Mouse (Mus musculus) liver, adult 2 months (tissue): ENCODE measurements at regions not wholly inside any gene's neighbourhood (a gene's known extent, or its start where the extent isn't known, plus 50 kb on each side); places are given as distances from the start of the nearest gene placed in this dataset.
A peak's percentile ranks its signal among the peaks of the same experiment; 100 is the strongest.

Source experiments
- DNase-seq: peaks from one replicate; pipeline ENCODE4 v3.0.0-alpha.2; 2011; ENCODE audit warnings: low read depth, low spot score; ENCODE audit errors: extremely low read depth
- H3K27ac ChIP-seq: fragments of 200-500 bp; replicated peaks from 2 replicates; pipeline ENCODE4 v1.5.1; 2012; ENCODE audit warnings: low read depth, mild to moderate bottlenecking, control low read depth, inconsistent platforms, low read length; ENCODE audit not compliant: insufficient read depth
- H3K27me3 ChIP-seq: fragments of 200-500 bp; 2 replicates; pipeline ENCODE4 v1.6.1; 2012; ENCODE audit warnings: mild to moderate bottlenecking, moderate library complexity, low read length, inconsistent platforms; ENCODE audit not compliant: control insufficient read depth, insufficient read depth
- H3K36me3 ChIP-seq: fragments of 200-500 bp; 2 replicates; pipeline ENCODE4 v1.6.1; 2012; ENCODE audit warnings: low read length, inconsistent platforms; ENCODE audit not compliant: control insufficient read depth, insufficient read depth
- H3K4me1 ChIP-seq: fragments of 200-500 bp; 2 replicates; pipeline ENCODE4 v1.6.1; 2011; ENCODE audit warnings: low read length; ENCODE audit not compliant: control insufficient read depth, insufficient read depth
- H3K4me3 ChIP-seq: fragments of 200-500 bp; 2 replicates; pipeline ENCODE4 v1.5.1; 2011; ENCODE audit warnings: low read depth, mild to moderate bottlenecking, control low read depth, low read length, moderate library complexity; ENCODE audit not compliant: insufficient read depth
- H3K79me2 ChIP-seq: fragments of 200-500 bp; 2 replicates; pipeline ENCODE4 v1.6.1; 2012; ENCODE audit warnings: inconsistent platforms, mild to moderate bottlenecking, low read length, moderate library complexity; ENCODE audit not compliant: control insufficient read depth, insufficient read depth
- H3K9ac ChIP-seq: fragments of 200-500 bp; 2 replicates; pipeline ENCODE4 v1.6.1; 2012; ENCODE audit warnings: low read depth, mild to moderate bottlenecking, control low read depth, inconsistent platforms, low read length
- CTCF ChIP-seq: fragments of 200-500 bp; IDR thresholded peaks from 2 replicates; pipeline ENCODE4 v1.5.1; 2011; ENCODE audit warnings: low read depth, low read length, control low read depth
- POLR2A ChIP-seq: fragments of 200-500 bp; IDR thresholded peaks from 2 replicates; pipeline ENCODE4 v1.6.1; 2011; ENCODE audit warnings: low read length, control low read depth; ENCODE audit not compliant: insufficient read depth; ENCODE audit errors: extremely low read depth
- WGBS: fragments of 180-500 bp; shearing (Covaris S2); methylation state at CpG from one replicate; pipeline ENCODE4 v1.1.7; 2018; 5-methylcytosine and 5-hydroxymethylcytosine counted together

- H3K27me3 ChIP-seq, result no peaks in the 10 kb centered on the region
- H3K36me3 ChIP-seq, result no peaks in the 10 kb centered on the region
- DNase-seq, result peak; percentile 48
- H3K4me1 ChIP-seq, result no peaks in the 10 kb centered on the region
- TF ChIP-seq CTCF, result no peak
- no peaks in the 10 kb centered on the region for H3K79me2 ChIP-seq
- no peak overlapping the region for H3K9ac ChIP-seq
- H3K4me3 ChIP-seq, result no peak overlapping the region
- 48% methylated on average over 2 of the region's 2 CpGs for WGBS
- no peak overlapping the region for H3K27ac ChIP-seq
Observed at GRCm38 (mm10) chr4:3049972-3050846, 116.9 kb upstream of the Vmn1r2 start.

DNA sequence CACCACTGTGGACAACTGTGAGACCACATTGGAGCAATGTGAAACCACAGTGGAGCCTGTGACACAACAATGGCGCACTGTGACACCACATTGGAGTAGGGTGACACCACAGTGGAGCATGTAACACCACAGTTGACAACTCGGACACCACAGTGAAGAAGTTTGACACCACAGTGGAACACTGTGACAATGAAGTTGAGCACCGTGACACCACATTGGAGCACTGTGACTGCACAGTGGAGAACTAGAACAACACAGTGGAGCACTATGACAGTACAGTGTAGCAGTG is 116.3 kb upstream of the Vmn1r2 start:
- no peak for TF ChIP-seq POLR2A
- no peak for TF ChIP-seq CTCF
- no peak overlapping the region for H3K4me3 ChIP-seq
- H3K36me3 ChIP-seq, result no peaks in the 10 kb centered on the region
- H3K9ac ChIP-seq, result no peak overlapping the region
- no peak overlapping the region for H3K27ac ChIP-seq
- no peaks in the 10 kb centered on the region for H3K4me1 ChIP-seq
- H3K27me3 ChIP-seq, result no peaks in the 10 kb centered on the region
- DNase-seq, result no peak
- no peaks in the 10 kb centered on the region for H3K79me2 ChIP-seq
- 74% methylated on average over 3 of the region's 3 CpGs for WGBS

GRCm38 (mm10) chr4:3051212-3051611 is 115.9 kb upstream of the Vmn1r2 start:
- H3K4me3 ChIP-seq, result no peak overlapping the region
- WGBS, result 63% methylated on average over 5 of the region's 5 CpGs
- no peaks in the 10 kb centered on the region for H3K4me1 ChIP-seq
- DNase-seq, result peak; percentile 2
- H3K27me3 ChIP-seq, result no peaks in the 10 kb centered on the region
- TF ChIP-seq POLR2A (no peak), CTCF (no peak)
- no peaks in the 10 kb centered on the region for H3K79me2 ChIP-seq
- H3K27ac ChIP-seq, result no peak overlapping the region
- no peak overlapping the region for H3K9ac ChIP-seq
- H3K36me3 ChIP-seq, result no peaks in the 10 kb centered on the region

DNA sequence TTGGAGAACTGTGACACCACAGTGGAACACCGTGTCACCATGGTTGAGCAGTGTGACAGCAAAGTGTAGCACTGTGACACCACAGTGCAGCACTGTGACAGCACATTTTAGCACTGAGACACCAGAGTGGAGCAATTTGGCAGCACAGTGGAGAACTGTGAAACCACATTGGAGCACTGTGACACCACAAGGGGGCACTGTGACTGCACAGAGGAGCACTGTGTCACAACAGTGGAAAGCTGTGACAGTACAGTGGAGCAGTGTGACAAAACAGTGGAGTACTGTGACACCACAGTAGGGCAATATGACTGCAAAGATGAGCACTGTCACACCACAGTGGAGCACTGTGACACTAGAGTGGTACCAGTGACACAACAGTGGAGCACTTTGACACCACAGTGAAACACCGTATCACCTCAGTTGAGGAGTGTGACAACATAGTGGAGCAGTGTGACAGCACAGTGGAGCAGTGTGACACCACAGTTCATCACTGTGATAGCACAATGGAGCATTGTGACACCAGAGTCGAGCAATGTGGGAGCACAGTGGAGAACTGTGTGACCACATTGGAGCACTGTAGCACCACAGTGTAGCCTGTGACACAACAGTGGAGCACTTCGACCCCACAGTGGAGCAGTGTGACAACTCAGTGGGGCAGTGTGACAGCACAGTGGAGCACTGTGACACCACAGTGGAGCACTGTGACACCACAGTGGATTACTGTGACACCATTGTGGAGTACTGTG is 114.6 kb upstream of the Vmn1r2 start:
- Histone ChIP-seq H3K36me3 (no peaks in the 10 kb centered on the region), H3K4me1 (no peaks in the 10 kb centered on the region), H3K79me2 (no peaks in the 10 kb centered on the region), H3K27ac (no peak overlapping the region), H3K4me3 (no peak overlapping the region), H3K27me3 (no peaks in the 10 kb centered on the region), H3K9ac (no peak overlapping the region)
- 75% methylated on average over 4 of the region's 4 CpGs for WGBS
- no peak for TF ChIP-seq POLR2A
- peak; percentile 79 for TF ChIP-seq CTCF
- peak; percentile 48 for DNase-seq

DNA sequence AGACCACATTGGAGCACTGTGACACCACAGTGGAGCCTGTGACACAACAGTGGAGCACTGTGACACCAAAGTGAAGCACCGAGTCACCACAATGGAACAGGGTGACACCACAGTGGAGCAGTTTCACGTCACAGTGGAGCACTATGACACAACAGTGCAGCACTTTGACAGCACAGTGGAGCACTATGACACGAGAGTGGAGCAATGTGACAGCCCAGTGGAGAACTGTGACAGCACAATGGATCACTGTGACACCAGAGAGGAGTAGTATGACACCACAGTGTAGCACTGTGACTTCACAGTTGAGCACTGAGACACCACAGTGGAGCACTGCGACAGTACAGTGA is 114.1 kb upstream of the Vmn1r2 start:
- TF ChIP-seq CTCF (no peak), POLR2A (no peak)
- H3K4me3 ChIP-seq, result no peak overlapping the region
- 54% methylated on average over 4 of the region's 4 CpGs for WGBS
- H3K27me3 ChIP-seq, result no peaks in the 10 kb centered on the region
- H3K36me3 ChIP-seq, result no peaks in the 10 kb centered on the region
- H3K4me1 ChIP-seq, result no peaks in the 10 kb centered on the region
- DNase-seq, result peak; percentile 9
- H3K79me2 ChIP-seq, result no peaks in the 10 kb centered on the region
- no peak overlapping the region for H3K27ac ChIP-seq
- no peak overlapping the region for H3K9ac ChIP-seq
